Mouse (Mus musculus) E14TG2a.4 (cell line): ENCODE data around the gene Csrp1.

Source experiments
- CTCF ChIP-seq: conservative IDR thresholded peaks from 2 replicates; pipeline ENCODE4 v1.5.1; 2014; ENCODE audit warnings: low read length
- NANOG ChIP-seq: IDR thresholded peaks from 2 replicates; pipeline ENCODE4 v1.6.1; 2014; ENCODE audit warnings: borderline replicate concordance, low read length, mixed read lengths
- POU5F1 ChIP-seq: IDR thresholded peaks from 2 replicates; pipeline ENCODE4 v1.6.1; 2014; ENCODE audit warnings: low read length, borderline replicate concordance

DNA sequence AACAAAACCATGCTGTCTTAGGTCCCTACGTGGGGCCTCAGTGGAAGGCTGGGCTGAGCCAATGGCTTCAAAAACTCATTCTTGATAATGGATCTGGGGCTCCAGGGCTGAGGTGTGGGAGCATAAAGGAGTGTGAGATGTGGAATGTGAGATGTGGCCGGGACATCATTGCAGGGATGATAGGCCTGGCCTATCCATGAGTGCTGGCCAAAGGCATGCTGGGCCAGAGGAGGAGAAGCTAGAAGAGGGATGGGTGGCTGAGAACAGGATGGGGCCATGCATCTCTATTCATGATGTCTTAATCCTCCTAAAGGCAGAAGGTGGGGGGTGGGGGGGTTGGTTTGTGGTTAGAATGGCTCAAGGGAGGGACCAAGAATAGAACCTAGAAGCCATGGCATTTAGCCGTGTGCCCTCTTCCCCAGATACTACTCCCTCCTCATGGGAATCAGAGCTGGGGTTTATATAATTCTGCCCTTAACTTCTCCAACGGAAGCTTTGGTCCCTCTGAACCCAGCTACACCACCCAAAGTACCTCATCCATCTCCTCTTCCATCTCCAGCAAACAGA is 47.5 kb downstream of the Csrp1 start:
- TF ChIP-seq CTCF (no peak), POU5F1 (no peak), NANOG (no peak)
